Mouse (Mus musculus) C2C12 (cell line): ENCODE measurements around the gene Dgkd. TPM values are rescaled to one million over a fixed set of nuclear protein-coding genes. Genes with fewer than 3 reads are reported as not detected.
"Not testable (repeated sequence)": the region's sequence is repeated elsewhere in the genome, so short reads cannot be mapped to it uniquely, and the experiment has no call there.

Experiments
- H3K27me3 ChIP-seq: one replicate; pipeline ENCODE4 v1.6.1; 2011; ENCODE audit not compliant: control insufficient read depth, insufficient read depth, insufficient read length
- H3K36me3 ChIP-seq: one replicate; pipeline ENCODE4 v1.6.1; 2011; ENCODE audit not compliant: control insufficient read depth, insufficient read depth
- H3K4me3 ChIP-seq: one replicate; pipeline ENCODE4 v1.5.1; 2011; ENCODE audit warnings: mild to moderate bottlenecking, control low read depth; ENCODE audit not compliant: poor library complexity, insufficient read depth, severe bottlenecking
- H3K79me2 ChIP-seq: one replicate; pipeline ENCODE4 v1.6.1; 2011; ENCODE audit not compliant: control insufficient read depth, insufficient read depth
- H3K79me3 ChIP-seq: one replicate; pipeline ENCODE4 v1.6.1; 2011; ENCODE audit warnings: low read depth, control low read depth
- H3ac ChIP-seq: one replicate; pipeline ENCODE3; 2011; ENCODE audit warnings: low read depth; ENCODE audit not compliant: control insufficient read depth, insufficient read length
- CEBPB ChIP-seq: IDR thresholded peaks from one replicate; pipeline ENCODE4 v1.6.1; 2011; ENCODE audit warnings: low read depth, mild to moderate bottlenecking, control low read depth, moderate library complexity
- CTCF ChIP-seq: IDR thresholded peaks from one replicate; pipeline ENCODE4 v1.5.1; 2011; ENCODE audit not compliant: control insufficient read depth, insufficient read depth, insufficient read length
- FOSL1 ChIP-seq: IDR thresholded peaks from one replicate; pipeline ENCODE4 v1.8.0; 2011; ENCODE audit warnings: mild to moderate bottlenecking, low read length; ENCODE audit not compliant: poor library complexity, insufficient read depth, severe bottlenecking
- MAX ChIP-seq: IDR thresholded peaks from one replicate; pipeline ENCODE4 v1.6.1; 2011; ENCODE audit warnings: mild to moderate bottlenecking, control low read depth
- MYOD1 ChIP-seq: IDR thresholded peaks from one replicate; pipeline ENCODE4 v1.6.1; 2011; ENCODE audit warnings: low read depth; ENCODE audit not compliant: control insufficient read depth, insufficient read length
- MYOG ChIP-seq: IDR thresholded peaks from one replicate; pipeline ENCODE4 v1.6.1; 2011; ENCODE audit not compliant: control insufficient read depth, insufficient read length; ENCODE audit errors: extremely low read depth
- USF1 ChIP-seq: IDR thresholded peaks from one replicate; pipeline ENCODE4 v1.6.1; 2011; ENCODE audit warnings: low read depth, mild to moderate bottlenecking, control low read depth, moderate library complexity
- polyA plus RNA-seq: library from polyadenylated mRNA; unstranded; fragments of >200 nt; fragmentation: generic; extraction: Trizol; gene quantifications from one replicate; pipeline ENCODE4 v1.2.1, GENCODE M21; 2012; ENCODE audit warnings: missing spikeins

The Dgkd gene
- polyA plus RNA-seq, 1 experiment, result 20.4 TPM

GRCm38 (mm10) chr1:87813155-87813554 lies 39.9 kb upstream of the Dgkd start:
- H3K4me3 ChIP-seq, result no peak overlapping the region
- H3K79me2 ChIP-seq, result no peaks in the 10 kb centered on the region
- H3K79me3 ChIP-seq, result no peaks in the 10 kb centered on the region
- H3K36me3 ChIP-seq, result no peaks in the 10 kb centered on the region
- TF ChIP-seq MYOG, result no peak
- no peak for TF ChIP-seq MAX
- no peaks in the 10 kb centered on the region for H3K27me3 ChIP-seq
- no peak overlapping the region for H3ac ChIP-seq

GRCm38 (mm10) chr1:87813681-87814080 lies 39.4 kb upstream of the Dgkd start:
- Histone ChIP-seq H3K4me3 (no peak overlapping the region), H3K79me2 (no peaks in the 10 kb centered on the region), H3K79me3 (no peaks in the 10 kb centered on the region), H3ac (no peak overlapping the region), H3K27me3 (no peaks in the 10 kb centered on the region), H3K36me3 (no peaks in the 10 kb centered on the region)
- TF ChIP-seq USF1 (no peak), MYOG (no peak), CEBPB (no peak), MYOD1 (no peak), CTCF (no peak), FOSL1 (no peak), MAX (no peak)

GRCm38 (mm10) chr1:87824420-87824995 lies 28.6 kb upstream of the Dgkd start:
- Histone ChIP-seq H3ac (no peak overlapping the region), H3K79me2 (no peaks in the 10 kb centered on the region), H3K27me3 (no peaks in the 10 kb centered on the region), H3K36me3 (no peaks in the 10 kb centered on the region), H3K4me3 (no peak overlapping the region), H3K79me3 (no peaks in the 10 kb centered on the region)
- TF ChIP-seq CTCF, result no peak
- TF ChIP-seq FOSL1, result no peak
- no peak for TF ChIP-seq CEBPB
- TF ChIP-seq MYOG, result no peak
- TF ChIP-seq MAX, result no peak
- TF ChIP-seq MYOD1, result no peak
- TF ChIP-seq USF1, result no peak

GRCm38 (mm10) chr1:87825281-87825680 lies 27.8 kb upstream of the Dgkd start:
- Histone ChIP-seq H3K79me3 (no peaks in the 10 kb centered on the region), H3ac (no peak overlapping the region), H3K27me3 (no peaks in the 10 kb centered on the region), H3K79me2 (no peaks in the 10 kb centered on the region), H3K4me3 (no peak overlapping the region), H3K36me3 (no peaks in the 10 kb centered on the region)
- TF ChIP-seq USF1, result no peak
- no peak for TF ChIP-seq MYOG
- no peak for TF ChIP-seq MYOD1
- no peak for TF ChIP-seq FOSL1
- no peak for TF ChIP-seq CEBPB
- no peak for TF ChIP-seq CTCF
- TF ChIP-seq MAX, result no peak

GRCm38 (mm10) chr1:87825991-87826390 lies 27.1 kb upstream of the Dgkd start:
- no peak for TF ChIP-seq MYOG
- no peak for TF ChIP-seq CEBPB
- TF ChIP-seq MAX, result no peak
- no peak for TF ChIP-seq FOSL1
- Histone ChIP-seq H3K27me3 (no peaks in the 10 kb centered on the region), H3K79me3 (no peaks in the 10 kb centered on the region), H3K79me2 (no peaks in the 10 kb centered on the region), H3K36me3 (no peaks in the 10 kb centered on the region), H3K4me3 (no peak overlapping the region), H3ac (no peak overlapping the region)

- TF ChIP-seq FOSL1 (no peak), USF1 (no peak)
- no peaks in the 10 kb centered on the region for H3K79me3 ChIP-seq
- no peaks in the 10 kb centered on the region for H3K36me3 ChIP-seq
- H3K79me2 ChIP-seq, result no peaks in the 10 kb centered on the region
- no peak overlapping the region for H3ac ChIP-seq
- no peaks in the 10 kb centered on the region for H3K27me3 ChIP-seq
- H3K4me3 ChIP-seq, result no peak overlapping the region
Measured at GRCm38 (mm10) chr1:87826474-87826873, 26.6 kb upstream of the Dgkd start.

- not testable (repeated sequence) for H3K79me3 ChIP-seq, H3K79me2 ChIP-seq, H3K27me3 ChIP-seq, H3K36me3 ChIP-seq, H3ac ChIP-seq, H3K4me3 ChIP-seq
Measured at GRCm38 (mm10) chr1:87827476-87827875, 25.6 kb upstream of the Dgkd start.
